8 mouse cellular contexts compared by ENCODE assay signal in genomic region chr11:117877917-117878745, GRCm38 (mm10). TPM values are rescaled to one million over a fixed set of nuclear protein-coding genes. Genes with fewer than 3 reads are reported as not detected.
DNase-seq lines count a peak whose midpoint lies in the region; ATAC-seq lines count a peak whose summit lies in the region.

No protein-coding gene starts in this region.

- H3K27ac ChIP-seq in forebrain, embryonic 12.5 days = peak overlapping the region; percentile 57; the same call in 1 of the 2 replicates
- H3K27ac ChIP-seq in intestine, embryonic 15.5 days = peak overlapping the region; percentile 62
- H3K27ac ChIP-seq in limb, embryonic 13.5 days = no peak overlapping the region
- peak overlapping the region; percentile 28 for H3K27ac ChIP-seq in midbrain, embryonic 15.5 days

- 0 out of 2 replicates have a peak overlapping the region, but pooled peaks have one; percentile 42 for H3K9ac ChIP-seq in forebrain, embryonic 12.5 days
- H3K9ac ChIP-seq in intestine, embryonic 15.5 days = 0 out of 2 replicates have a peak overlapping the region, but pooled peaks have one; percentile 11
- H3K9ac ChIP-seq in limb, embryonic 13.5 days = 0 out of 2 replicates have a peak overlapping the region, but pooled peaks have one; percentile 1
- no peak overlapping the region for H3K9ac ChIP-seq in midbrain, embryonic 15.5 days

- ATAC-seq in forebrain, embryonic 12.5 days (ENCODE audit: low FRiP score) = peak; percentile 61; the same call in 1 of the 2 replicates
- peak; percentile 52 for ATAC-seq in intestine, embryonic 15.5 days
- peak; percentile 34; the same call in 1 of the 2 replicates for ATAC-seq in limb, embryonic 13.5 days (ENCODE audit: low FRiP score, low read depth)
- ATAC-seq in midbrain, embryonic 15.5 days (replicated peaks) = peak; percentile 53; the same call in 1 of the 2 replicates

- peak overlapping the region; percentile 15; the same call in 1 of the 2 replicates for H3K4me2 ChIP-seq in forebrain, embryonic 12.5 days
- peak overlapping the region; percentile 49 for H3K4me2 ChIP-seq in intestine, embryonic 15.5 days (replicated peaks)
- peak overlapping the region; percentile 38 for H3K4me2 ChIP-seq in limb, embryonic 13.5 days (replicated peaks)
- peak overlapping the region; percentile 30 for H3K4me2 ChIP-seq in midbrain, embryonic 15.5 days

- peaks cover 45% of the 10 kb centered on the region for H3K27me3 ChIP-seq in forebrain, embryonic 12.5 days
- H3K27me3 ChIP-seq in intestine, embryonic 15.5 days (replicated peaks) = no peaks in the 10 kb centered on the region
- H3K27me3 ChIP-seq in limb, embryonic 13.5 days = no peaks in the 10 kb centered on the region
- no peaks in the 10 kb centered on the region for H3K27me3 ChIP-seq in midbrain, embryonic 15.5 days (replicated peaks)

- H3K36me3 ChIP-seq in forebrain, embryonic 12.5 days (replicated peaks) = no peaks in the 10 kb centered on the region
- no peaks in the 10 kb centered on the region for H3K36me3 ChIP-seq in intestine, embryonic 15.5 days
- no peaks in the 10 kb centered on the region for H3K36me3 ChIP-seq in limb, embryonic 13.5 days
- H3K36me3 ChIP-seq in midbrain, embryonic 15.5 days (replicated peaks) = no peaks in the 10 kb centered on the region

- 31% methylated on average over 13 of the region's 13 CpGs for WGBS in forebrain, embryonic 12.5 days
- 21% methylated on average over 13 of the region's 13 CpGs for WGBS in intestine, embryonic 15.5 days
- WGBS in limb, embryonic 13.5 days = 27% methylated on average over 13 of the region's 13 CpGs
- WGBS in midbrain, embryonic 15.5 days = 24% methylated on average over 13 of the region's 13 CpGs

- no peaks in the 10 kb centered on the region for H3K9me3 ChIP-seq in forebrain, embryonic 12.5 days
- no peaks in the 10 kb centered on the region for H3K9me3 ChIP-seq in intestine, embryonic 15.5 days
- H3K9me3 ChIP-seq in limb, embryonic 13.5 days = no peaks in the 10 kb centered on the region
- H3K9me3 ChIP-seq in midbrain, embryonic 15.5 days = no peaks in the 10 kb centered on the region

- no peak overlapping the region for H3K4me3 ChIP-seq in forebrain, embryonic 12.5 days (replicated peaks)
- H3K4me3 ChIP-seq in intestine, embryonic 15.5 days (replicated peaks) = no peak overlapping the region
- H3K4me3 ChIP-seq in limb, embryonic 13.5 days = no peak overlapping the region
- no peak overlapping the region for H3K4me3 ChIP-seq in midbrain, embryonic 15.5 days

- H3K4me1 ChIP-seq in forebrain, embryonic 12.5 days = peaks cover 39% of the 10 kb centered on the region
- peaks cover 40% of the 10 kb centered on the region for H3K4me1 ChIP-seq in intestine, embryonic 15.5 days (replicated peaks)
- H3K4me1 ChIP-seq in limb, embryonic 13.5 days = peaks cover 38% of the 10 kb centered on the region
- H3K4me1 ChIP-seq in midbrain, embryonic 15.5 days = peaks cover 24% of the 10 kb centered on the region

- peak; percentile 44 for DNase-seq in cerebellum, adult 9-11 months
- no peak for DNase-seq in cerebellum, adult 8-10 months
- DNase-seq in CD4-positive, CD25-positive, alpha-beta regulatory T cell, adult 2 months (ENCODE audit: low read depth, low spot score) = peak; percentile 89
- DNase-seq in thymus, postnatal 36 days = peak; percentile 64 to 79

RNA-seq across cellular contexts. Expression of gene Tha1, which starts 4.8 kb away (rescaled TPM):
- 2.9 and 3.9 TPM in 2 replicates for polyA plus RNA-seq in forebrain, embryonic 12.5 days (2016; fragmentation: Nextera tagmentation; extraction: Ambion mirVana)
- 7.1 and 9.7 TPM in 2 replicates for polyA plus RNA-seq in intestine, embryonic 15.5 days (2015; fragmentation: Nextera tagmentation; extraction: Ambion mirVana)
- 3.4 and 3.6 TPM in 2 replicates for polyA plus RNA-seq in limb, embryonic 13.5 days (2015; fragmentation: Nextera tagmentation; extraction: Ambion mirVana)
- 5.3 and 5.6 TPM in 2 replicates for polyA plus RNA-seq in midbrain, embryonic 15.5 days (2015; fragmentation: Nextera tagmentation; extraction: Ambion mirVana)

RNA-seq across cellular contexts. Expression of gene Tmem235, which starts 17.6 kb away (rescaled TPM):
- not detected in 2 replicates for polyA plus RNA-seq in forebrain, embryonic 12.5 days (2016; fragmentation: Nextera tagmentation; extraction: Ambion mirVana)
- not detected in 2 replicates for polyA plus RNA-seq in intestine, embryonic 15.5 days (2015; fragmentation: Nextera tagmentation; extraction: Ambion mirVana)
- polyA plus RNA-seq in limb, embryonic 13.5 days (2015; fragmentation: Nextera tagmentation; extraction: Ambion mirVana) = not detected in 2 replicates
- not detected in 2 replicates for polyA plus RNA-seq in midbrain, embryonic 15.5 days (2015; fragmentation: Nextera tagmentation; extraction: Ambion mirVana)

RNA-seq across cellular contexts. Expression of gene Birc5, which starts 29.1 kb away (rescaled TPM):
- polyA plus RNA-seq in forebrain, embryonic 12.5 days (2016; fragmentation: Nextera tagmentation; extraction: Ambion mirVana) = 282 and 293 TPM in 2 replicates
- polyA plus RNA-seq in intestine, embryonic 15.5 days (2015; fragmentation: Nextera tagmentation; extraction: Ambion mirVana) = 307 and 336 TPM in 2 replicates
- polyA plus RNA-seq in limb, embryonic 13.5 days (2015; fragmentation: Nextera tagmentation; extraction: Ambion mirVana) = 307 and 322 TPM in 2 replicates
- polyA plus RNA-seq in midbrain, embryonic 15.5 days (2015; fragmentation: Nextera tagmentation; extraction: Ambion mirVana) = 29.4 and 32.8 TPM in 2 replicates

RNA-seq across cellular contexts. Expression of gene Tk1, which starts 52.2 kb away (rescaled TPM):
- 110 and 115 TPM in 2 replicates for polyA plus RNA-seq in forebrain, embryonic 12.5 days (2016; fragmentation: Nextera tagmentation; extraction: Ambion mirVana)
- polyA plus RNA-seq in intestine, embryonic 15.5 days (2015; fragmentation: Nextera tagmentation; extraction: Ambion mirVana) = 144 and 146 TPM in 2 replicates
- 133 and 137 TPM in 2 replicates for polyA plus RNA-seq in limb, embryonic 13.5 days (2015; fragmentation: Nextera tagmentation; extraction: Ambion mirVana)
- polyA plus RNA-seq in midbrain, embryonic 15.5 days (2015; fragmentation: Nextera tagmentation; extraction: Ambion mirVana) = 15.3 and 19.7 TPM in 2 replicates

RNA-seq across cellular contexts. Expression of gene Afmid, which starts 52.4 kb away (rescaled TPM):
- polyA plus RNA-seq in forebrain, embryonic 12.5 days (2016; fragmentation: Nextera tagmentation; extraction: Ambion mirVana) = 5.6 and 5.9 TPM in 2 replicates
- 8.3 and 8.9 TPM in 2 replicates for polyA plus RNA-seq in intestine, embryonic 15.5 days (2015; fragmentation: Nextera tagmentation; extraction: Ambion mirVana)
- polyA plus RNA-seq in limb, embryonic 13.5 days (2015; fragmentation: Nextera tagmentation; extraction: Ambion mirVana) = 5.6 and 6.2 TPM in 2 replicates
- polyA plus RNA-seq in midbrain, embryonic 15.5 days (2015; fragmentation: Nextera tagmentation; extraction: Ambion mirVana) = 4.9 and 5.4 TPM in 2 replicates
